Mouse (Mus musculus): Measurements from ENCODE around the gene Fry.

Gene Fry

DNA sequence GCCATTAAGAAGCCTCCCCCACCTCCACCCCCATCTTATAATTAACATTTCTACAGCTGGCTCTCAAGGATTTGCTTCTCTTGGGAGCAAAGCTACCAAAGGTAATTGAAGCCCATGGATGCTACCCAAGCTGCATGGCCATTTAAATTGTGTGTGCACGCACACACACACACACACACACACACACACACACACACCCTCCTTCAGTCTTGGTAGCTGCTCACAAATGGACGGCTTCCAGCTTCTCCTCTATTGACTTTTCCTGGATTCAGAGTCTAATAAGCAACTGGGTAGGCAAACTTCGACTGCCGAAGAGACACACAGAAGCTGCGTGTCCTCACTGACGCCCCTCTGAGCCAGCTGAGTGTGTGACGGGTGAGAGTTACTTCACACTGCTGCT, 11.7 kb downstream of the Fry start:
- no peak for DNase-seq (ENCODE audit: extremely low read depth, low read depth)

DNA sequence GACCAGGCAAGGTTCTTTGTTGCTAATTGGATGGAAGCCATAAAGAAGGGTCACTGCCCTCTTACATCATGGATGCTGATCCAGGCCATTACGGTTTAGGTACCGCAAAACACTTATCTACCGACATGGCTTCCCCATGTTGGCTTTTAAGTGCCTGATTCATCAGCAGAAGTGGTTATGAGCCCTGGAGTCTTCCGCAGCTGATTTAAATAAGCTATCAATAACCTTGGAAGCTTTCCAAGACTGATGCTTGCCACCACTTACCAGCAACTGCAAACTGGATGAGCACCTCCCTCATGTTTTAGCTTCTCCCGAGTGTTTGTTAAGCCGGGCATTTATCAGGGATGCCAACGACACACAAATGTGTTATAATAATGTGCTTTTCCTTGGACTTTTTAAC, 12.7 kb downstream of the Fry start:
- no peak for DNase-seq (ENCODE audit: extremely low read depth, low read depth)

DNA sequence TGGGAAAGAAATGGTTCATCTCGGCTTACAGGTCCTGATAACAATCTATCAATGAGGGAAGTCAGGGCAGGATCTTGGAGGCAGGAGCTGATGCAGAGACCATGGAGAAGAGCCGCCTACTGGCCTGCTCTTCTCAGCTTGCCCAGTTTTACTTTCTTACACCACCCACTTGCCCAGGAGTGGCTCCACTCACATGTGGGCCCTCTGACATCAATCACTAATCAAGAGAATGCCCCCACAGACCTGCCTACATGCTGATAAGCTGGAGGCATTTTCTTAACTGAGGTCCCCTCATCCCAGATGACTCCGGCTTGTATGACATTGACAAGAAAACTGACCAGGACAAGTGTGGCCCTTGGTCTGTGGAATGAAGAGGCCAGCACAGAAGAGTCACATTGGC, 16.2 kb downstream of the Fry start:
- no peak for DNase-seq (ENCODE audit: extremely low read depth, low read depth)

DNA sequence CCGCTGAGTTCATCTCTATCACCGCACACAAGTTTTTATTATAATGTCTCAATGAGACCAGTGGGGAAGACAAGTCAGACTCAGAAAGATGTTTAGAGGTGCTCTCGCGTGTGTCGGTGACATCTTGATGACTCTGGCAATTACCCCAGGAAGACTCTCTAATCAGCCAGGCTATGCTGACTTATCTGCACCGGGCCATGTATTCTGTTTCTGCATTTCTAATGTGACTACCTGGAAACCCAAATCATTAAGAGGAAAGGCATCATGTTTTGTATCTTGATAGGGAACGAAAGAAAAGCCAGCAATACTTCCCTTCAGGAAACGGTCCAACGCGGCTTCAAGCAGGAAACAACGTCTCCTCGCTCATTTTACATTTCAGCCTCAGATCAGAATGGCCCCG, 17.1 kb downstream of the Fry start:
- DNase-seq (ENCODE audit: extremely low read depth, low read depth) = peak; percentile 87

DNA sequence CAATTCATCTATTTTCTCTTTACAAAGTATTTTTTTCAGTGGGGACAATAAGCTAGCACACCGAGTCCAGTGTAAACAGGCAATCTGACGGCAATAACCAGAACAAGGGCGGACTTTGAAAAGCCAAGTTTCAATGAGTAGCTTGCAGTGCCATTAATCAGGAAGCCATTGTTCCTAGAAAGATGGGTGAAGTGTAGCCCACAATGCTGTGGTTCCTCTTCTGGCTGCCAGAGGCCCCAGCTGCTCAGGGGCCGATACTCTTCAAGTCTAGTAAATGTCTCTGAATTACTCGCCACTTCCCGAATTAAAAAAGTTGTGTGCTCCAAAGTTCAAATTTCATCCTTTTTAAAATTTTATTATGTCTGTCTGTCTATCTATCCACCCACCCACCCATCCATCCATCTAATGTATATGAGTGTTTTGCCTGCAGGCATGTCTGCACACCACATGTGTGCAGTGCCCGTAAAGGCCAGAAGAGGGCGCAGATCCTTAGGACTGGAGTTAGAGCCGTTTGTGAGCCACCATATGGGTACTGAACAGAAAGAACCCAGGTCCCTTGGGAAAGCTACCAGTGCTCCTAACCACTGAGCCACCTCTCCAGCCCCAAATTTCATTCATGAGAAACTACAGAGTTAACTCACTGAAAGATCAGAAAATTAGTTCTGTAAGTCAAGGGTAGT, 19.5 kb downstream of the Fry start:
- peak; percentile 26 for DNase-seq (ENCODE audit: extremely low read depth, low read depth)

DNA sequence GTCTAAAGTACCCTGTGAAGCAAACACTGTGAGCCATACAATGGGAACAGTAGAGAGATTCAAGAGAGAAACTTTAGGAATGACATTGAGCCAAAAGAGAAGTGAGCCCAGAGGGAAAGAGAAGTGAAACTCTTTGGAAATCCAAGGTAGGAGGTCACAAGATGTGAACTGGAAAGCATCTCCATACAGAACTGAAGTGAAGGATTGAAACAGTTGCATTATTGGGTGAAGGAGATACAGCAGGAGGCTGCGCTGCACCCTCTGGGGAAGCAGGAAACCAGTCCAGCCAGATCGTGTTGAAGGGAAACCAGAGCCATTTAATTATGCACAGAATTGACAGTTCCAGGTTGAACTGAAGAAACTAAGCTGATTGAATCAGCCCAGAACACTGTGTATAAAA, 22.1 kb downstream of the Fry start:
- no peak for DNase-seq (ENCODE audit: extremely low read depth, low read depth)

DNA sequence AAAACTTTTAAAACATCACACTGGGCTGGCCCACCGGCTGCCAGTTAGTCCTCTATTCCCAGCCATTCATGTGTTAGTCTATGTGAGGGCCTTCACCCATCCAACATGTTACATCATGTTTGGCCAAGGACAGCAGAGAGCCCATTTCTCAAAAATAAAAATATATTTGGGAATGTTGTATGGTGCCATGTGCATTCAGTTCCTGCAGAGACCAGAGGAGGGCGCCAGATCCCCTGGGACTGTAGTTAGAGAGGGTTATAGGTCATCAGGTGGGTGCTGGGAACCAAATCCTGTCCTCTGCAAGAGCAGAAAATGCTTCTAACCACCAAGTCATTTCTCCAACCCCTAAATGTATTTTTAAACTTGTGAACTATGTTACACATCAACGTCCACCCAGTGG, 27.5 kb downstream of the Fry start:
- no peak for DNase-seq (ENCODE audit: extremely low read depth, low read depth)

DNA sequence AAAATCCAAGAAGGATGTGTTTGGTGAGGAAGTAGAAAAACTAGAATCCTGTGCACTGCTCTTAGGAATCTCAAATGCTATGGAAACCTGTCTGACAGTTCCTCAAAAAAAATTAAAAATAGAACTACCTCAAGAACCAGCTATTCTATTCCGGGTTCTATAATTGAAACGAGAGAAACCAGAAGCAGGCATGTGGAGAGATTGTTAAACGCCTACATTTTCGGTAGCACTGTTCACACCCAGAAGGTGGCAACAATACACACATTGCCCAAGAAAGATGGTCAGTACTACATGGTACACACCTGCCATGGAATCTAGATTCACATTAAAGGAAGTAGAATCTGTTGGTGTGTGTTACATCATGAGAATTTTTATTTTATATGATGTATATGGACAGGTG, 28.2 kb downstream of the Fry start:
- no peak for DNase-seq (ENCODE audit: extremely low read depth, low read depth)

DNA sequence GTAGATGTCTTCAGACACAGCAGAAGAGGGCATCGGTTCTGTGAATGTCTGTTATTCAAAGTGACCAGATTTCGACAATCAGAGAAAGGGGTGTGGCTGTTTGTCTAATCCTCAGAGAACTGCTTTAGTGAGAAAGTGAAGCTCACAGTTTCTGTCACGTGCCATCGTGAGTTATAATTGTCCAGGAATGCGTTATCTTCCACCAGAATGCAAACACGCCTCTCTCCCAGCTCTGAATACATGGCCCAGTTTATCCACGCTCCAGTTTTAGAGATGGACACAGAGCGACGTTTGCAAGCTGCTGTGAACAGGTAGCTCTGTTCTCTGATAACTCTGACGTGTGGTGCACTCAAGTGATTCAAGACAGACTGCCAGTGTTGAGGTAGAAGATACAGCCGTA, 31.3 kb downstream of the Fry start:
- DNase-seq (ENCODE audit: extremely low read depth, low read depth) = no peak

DNA sequence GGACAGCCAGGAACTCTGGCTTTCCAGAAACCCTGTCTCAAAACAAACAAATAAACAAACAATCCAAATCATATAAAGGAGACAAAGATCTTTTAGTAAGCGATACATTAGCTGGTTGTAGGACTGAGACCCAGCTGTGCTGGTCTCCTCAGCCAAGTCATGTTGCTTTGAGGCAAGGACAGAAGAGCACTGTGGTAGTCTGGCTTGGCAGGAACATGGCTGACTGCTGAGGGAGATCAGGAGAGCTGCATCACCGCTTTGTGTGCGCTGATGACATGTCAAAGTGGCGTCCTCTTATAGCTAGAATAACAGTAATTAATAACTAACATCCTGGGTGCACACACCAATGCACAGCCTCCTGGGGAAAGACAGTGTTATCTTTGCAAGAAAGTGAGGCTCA, 32.5 kb downstream of the Fry start:
- no peak for DNase-seq (ENCODE audit: extremely low read depth, low read depth)

DNA sequence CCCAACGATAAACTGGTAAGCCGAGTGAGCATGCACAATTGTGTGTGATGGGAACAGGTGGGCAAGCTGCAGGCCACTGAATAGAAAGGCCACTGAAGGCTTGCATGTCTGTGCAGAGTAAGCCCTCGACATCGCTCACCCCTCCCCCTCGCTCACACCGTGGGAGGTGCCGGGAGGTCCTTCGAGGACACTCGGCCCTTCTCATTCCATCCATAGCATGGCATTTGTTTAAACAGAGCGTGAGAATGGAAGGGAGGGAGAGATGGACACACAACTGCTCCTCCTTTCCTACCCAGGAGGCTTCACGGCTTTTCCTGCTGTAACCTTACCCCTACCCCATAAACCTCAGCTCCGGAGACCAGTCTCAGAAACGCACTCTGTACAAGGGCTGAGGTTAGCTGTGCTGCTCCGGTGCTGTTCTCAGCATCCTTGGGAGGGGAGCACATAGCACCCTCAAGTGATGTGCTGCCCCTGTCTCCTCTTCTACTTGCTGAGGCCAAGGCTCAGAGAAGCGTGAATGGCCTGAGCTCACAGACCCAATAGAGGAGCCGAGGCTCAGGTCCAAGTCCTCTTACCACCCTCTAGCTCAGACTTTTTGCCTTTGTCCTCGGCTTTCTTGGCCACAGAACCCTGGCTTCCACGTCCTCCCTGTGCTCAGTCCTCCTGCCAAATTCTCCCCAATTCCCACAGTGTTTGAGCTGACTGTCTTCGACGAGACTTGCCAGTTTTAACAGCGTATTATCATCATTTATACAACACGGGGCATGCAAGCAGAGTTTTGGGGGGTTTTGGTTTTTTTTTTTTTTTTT, 33.8 kb downstream of the Fry start:
- DNase-seq (ENCODE audit: extremely low read depth, low read depth) = no peak

DNA sequence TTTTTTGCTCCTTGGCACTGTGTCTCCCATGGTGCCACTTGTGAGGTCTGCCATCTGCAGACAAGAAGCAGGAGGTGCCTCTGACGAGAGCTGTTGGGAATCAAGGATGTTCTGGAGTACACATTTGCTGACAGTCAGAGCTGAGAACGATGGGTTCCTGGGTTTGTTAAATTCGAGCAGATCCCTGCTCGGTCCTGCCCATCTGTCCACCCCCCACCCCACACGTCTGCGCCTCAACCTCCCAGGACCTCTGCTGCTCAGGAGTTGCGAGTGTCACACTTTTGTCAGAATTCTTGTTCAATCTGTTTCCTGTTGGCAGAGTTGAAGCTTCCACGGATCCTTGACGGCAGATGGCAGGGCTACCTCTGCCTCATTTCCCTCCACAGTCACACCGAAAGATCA, 34.4 kb downstream of the Fry start:
- DNase-seq (ENCODE audit: extremely low read depth, low read depth) = no peak

DNA sequence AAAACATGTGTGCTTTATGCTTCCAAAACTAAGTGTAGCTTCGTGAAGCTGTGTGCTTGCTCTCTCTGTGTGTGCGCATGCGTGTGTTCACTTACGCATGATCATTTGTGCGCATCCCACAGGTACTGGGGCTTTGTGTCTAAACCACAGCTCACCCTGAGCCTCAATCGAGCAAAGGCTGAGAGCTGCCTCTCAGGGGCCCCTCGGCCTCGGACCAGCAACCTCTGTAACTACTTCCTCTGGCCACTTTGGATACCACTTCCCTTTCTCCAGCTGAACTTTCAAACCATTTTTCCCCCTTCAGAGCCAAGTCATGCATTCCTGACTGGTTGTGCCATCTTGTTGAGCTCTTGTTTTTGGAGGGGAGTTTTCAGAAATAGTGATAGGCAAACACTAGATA, 36.9 kb downstream of the Fry start:
- DNase-seq (ENCODE audit: extremely low read depth, low read depth) = no peak

DNA sequence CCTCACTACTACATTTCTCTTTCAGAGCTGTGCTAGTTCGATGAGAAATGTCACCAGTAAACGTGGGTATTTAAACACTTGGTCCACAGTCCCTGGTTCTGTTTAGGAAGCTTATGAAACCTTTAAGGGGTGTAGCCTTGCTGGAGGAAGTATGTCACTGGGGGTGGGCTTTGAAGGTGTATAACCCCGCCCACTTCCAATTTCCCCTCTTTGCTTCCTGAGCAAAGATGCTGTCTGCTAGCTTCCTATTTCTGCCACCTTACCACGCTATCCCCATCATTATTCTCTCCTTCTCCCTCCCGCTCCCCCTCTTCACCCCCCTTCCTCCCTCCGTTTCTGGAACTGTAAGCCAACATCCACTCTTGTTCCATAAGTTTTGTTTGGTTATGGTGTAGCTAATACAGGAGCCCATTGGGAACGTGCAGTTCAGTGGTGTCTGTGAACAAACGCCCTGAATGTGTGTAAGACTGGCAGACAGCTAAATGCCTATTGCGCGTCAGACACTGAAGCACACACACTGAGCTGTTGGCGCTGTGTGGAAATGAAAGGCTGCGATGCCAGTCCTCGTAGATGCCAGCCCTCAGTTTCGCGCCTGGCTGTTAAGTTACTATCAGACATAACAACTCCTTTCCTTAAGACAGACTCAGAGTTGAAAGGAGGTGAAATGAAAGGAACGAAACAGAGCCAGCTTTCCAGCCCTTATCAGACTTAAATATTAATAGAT, 37.8 kb downstream of the Fry start:
- peak; percentile 87 for DNase-seq (ENCODE audit: extremely low read depth, low read depth)

DNA sequence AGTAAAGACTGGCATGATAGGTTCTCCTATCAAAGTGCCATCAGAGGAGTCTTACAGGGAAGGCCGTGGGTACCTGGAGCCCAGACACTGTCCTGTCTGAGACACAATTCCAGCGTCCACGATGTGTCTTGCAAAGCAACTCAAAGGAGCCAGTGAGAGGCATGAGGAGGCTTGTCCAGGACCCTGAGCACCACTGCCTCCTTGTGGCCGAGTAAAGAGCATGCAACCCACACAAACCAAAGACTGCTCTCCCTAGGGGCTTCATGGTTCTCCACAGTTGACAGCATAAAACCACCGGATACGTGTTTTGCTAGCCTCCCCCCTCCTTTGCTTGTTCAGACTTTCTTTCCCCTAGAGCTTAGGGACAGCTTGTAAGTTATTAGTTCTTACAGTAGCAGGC, 39.2 kb downstream of the Fry start:
- DNase-seq (ENCODE audit: extremely low read depth, low read depth) = peak; percentile 66

DNA sequence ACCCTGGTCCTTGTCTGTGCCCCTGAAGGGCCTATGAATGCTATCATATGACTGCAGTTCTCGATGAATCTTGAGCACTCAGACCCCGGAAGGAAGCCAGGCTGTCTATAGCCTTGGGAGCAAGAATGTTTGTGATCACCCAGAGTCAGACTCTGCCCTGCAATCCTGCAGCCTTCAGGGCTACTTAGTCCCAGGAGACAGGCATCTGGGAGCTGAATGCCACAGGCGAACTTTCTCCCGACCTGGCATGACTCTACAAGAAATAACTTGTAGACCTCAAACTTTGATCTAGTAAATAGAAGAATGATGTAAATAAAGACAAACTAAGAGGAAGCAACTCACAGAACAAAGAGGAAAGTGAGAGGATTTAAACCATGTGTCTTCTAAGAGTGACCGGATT, 40.7 kb downstream of the Fry start:
- DNase-seq (ENCODE audit: extremely low read depth, low read depth) = no peak

DNA sequence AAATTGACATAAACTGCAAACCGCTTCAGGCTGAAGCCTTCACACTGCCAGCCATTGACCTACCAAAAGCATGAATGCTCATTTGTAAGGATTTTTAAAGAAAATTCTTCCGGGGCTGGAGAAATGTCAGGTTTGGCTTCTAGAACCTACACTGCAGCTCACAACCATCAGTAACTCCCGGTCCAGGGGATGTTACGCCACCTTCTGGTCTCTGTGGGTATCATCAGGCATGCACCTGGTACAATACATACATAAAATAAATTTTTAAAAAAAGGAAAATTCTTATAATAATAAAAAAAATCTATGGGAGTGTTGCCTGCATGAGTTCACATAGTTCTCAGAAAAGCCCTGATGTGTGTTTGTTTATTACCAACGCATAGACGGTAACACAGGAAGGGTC, 42.7 kb downstream of the Fry start:
- DNase-seq (ENCODE audit: extremely low read depth, low read depth) = no peak

DNA sequence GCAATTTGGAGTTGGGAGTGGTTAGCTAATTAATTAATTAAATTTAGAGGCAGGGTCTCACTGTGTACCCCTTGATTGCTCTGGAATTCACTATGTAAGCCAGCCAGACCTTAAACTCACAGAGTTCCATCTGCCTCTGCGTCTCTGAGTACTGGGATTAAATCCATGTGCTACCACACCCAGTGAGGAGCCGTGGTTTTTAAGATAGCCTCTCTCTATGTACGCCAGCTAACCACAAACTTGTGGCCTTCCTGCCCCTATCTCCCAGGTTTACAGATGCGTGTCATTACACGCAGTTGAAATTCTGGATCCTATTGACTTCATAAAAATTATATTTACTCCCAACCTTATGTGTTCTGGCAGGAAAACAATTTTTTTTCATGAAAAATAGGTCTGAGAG, 43.5 kb downstream of the Fry start:
- no peak for DNase-seq (ENCODE audit: extremely low read depth, low read depth)

DNA sequence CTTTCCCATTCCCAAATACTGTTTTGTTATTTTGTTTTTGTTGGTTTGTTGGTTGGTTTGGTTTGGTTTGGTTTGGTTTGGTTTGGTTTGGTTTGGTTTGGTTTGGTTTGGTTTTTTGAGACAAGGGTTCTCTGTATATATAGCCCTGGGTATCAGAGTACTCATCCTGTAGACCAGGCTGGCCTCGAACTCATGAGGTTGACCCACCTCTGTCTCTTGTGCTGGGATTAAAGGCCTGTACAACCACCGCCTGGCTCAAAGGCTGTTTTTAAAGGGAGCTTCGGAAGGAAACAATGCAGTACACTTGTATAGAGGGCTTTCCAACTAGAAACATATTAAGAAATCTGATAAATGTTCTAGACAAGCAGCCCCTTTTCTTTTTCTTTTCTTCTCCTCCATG, 46.2 kb downstream of the Fry start:
- DNase-seq (ENCODE audit: extremely low read depth, low read depth) = no peak

DNA sequence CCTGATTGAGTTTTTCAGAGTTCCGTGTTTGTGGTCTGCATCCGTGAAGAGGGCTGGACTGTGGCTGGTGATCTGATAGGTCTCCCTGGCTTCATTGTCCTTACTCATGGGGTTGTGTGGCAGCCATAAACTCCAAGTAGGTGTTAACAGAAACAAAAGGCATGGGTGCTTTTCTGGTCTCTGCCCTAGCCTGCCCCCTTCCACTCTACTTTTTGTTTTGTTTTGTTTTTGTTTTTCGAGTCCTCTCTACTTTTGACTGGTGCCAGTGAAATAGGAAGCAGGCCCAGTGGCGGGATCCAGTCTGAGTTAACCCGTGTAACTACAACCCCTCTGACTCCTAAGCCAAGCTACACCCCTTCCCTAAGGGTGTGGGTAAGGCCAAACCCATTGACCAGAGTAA, 48.4 kb downstream of the Fry start:
- no peak for DNase-seq (ENCODE audit: extremely low read depth, low read depth)

DNA sequence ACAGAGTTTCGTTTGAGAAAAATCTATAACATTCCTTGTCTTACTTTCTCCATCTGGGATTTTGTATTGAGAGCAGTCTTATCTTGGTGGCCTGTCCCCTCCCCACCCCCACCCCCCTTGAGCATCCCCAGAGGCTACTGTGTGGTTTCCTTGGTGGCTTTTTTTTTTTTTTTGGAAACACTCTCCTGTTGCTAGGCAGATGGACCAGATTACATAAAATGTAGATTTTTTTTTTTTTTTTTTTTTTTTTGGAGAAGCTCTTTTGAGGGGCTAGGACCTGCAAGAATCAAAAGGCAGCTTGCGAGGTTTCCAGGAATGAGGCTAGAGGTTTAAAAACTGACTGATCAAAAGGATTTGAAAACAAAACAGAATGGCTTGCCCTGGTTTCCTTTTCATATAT, 48.8 kb downstream of the Fry start:
- DNase-seq (ENCODE audit: extremely low read depth, low read depth) = no peak

DNA sequence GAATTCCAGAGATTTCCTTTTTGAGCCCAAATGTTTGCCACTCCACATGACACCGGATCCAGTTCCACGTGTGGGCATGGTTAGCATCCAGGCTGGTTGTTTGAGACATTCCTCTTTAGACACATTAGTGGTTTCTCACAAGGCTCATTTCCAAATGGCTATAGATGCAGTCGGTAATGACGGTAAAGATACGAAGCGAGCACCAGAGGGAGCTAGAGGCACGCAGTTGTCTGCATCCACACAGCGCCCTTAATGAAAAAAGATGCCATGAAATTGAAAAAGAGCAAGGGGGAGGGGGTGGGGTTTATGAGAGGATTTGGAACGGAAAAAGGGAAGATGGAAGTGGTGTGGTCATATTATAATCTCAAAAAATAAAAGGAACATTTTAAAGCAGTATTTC, 50.3 kb downstream of the Fry start:
- peak; percentile 71 for DNase-seq (ENCODE audit: extremely low read depth, low read depth)

DNA sequence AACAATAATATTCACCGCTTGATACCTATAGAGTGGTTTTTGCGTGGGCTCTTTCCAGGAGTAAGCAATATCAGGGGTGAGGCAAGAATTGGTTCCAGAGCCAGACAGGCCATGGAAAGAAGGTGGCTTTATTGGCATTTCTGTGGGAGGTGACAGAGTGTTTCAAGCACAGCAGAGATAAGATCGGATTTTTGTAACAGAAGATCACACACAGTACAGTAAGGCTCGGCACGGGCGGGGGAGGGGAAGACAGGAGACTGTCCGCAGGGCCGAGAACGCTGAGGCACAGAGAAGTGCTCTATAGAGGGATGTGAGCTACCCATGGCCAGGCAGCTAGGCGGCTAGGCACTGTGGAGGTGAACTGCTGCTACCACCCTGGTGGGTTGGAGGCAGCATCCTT, 53.1 kb downstream of the Fry start:
- DNase-seq (ENCODE audit: extremely low read depth, low read depth) = no peak
